Mouse (Mus musculus) liver, embryonic 14.5 days (tissue): ENCODE results near the gene Ahr. TPM values are rescaled to one million over a fixed set of nuclear protein-coding genes. Genes with fewer than 3 reads are reported as not detected.

ENCODE experiments used
- ATAC-seq: fragments of 200-750 bp; cut with Nextera tagmentation; 2 replicates; pipeline ENCODE4 v1.8.0; 2017; ENCODE audit warnings: moderate number of reproducible peaks, mild to moderate bottlenecking, moderate library complexity; ENCODE audit not compliant: insufficient read depth
- DNase-seq, 3 experiments: peaks; one replicate each; pipeline ENCODE4 v3.0.0-alpha.2; 2012 to 2013; ENCODE audit warnings: low read depth in 3 of 3, low spot score in 3 of 3
- H3K27ac ChIP-seq: fragments of 300-500 bp; sonication (generic); 2 replicates; pipeline ENCODE4 v1.5.1; 2014; ENCODE audit warnings: moderate library complexity, mild to moderate bottlenecking, control low read depth, inconsistent platforms
- H3K27me3 ChIP-seq: fragments of 300-500 bp; sonication (generic); 2 replicates; pipeline ENCODE4 v1.6.1; 2014; ENCODE audit warnings: mild to moderate bottlenecking, low read length, moderate library complexity; ENCODE audit not compliant: control insufficient read depth, insufficient read depth
- H3K36me3 ChIP-seq: fragments of 300-500 bp; sonication (generic); replicated peaks from 2 replicates; pipeline ENCODE4 v1.6.1; 2014; ENCODE audit warnings: low read depth; ENCODE audit not compliant: control insufficient read depth, insufficient read depth
- H3K4me1 ChIP-seq, 2 experiments: fragments of 200-500 bp in 1 of 2; fragments of 300-500 bp in 1 of 2; sonication (generic) in 1 of 2; replicated peaks; 2 replicates each; pipeline ENCODE4 v1.6.1; 2012 to 2014; ENCODE audit warnings: antibody characterized with exemption in 1 of 2, inconsistent platforms in 1 of 2, low read length in 1 of 2; ENCODE audit not compliant: control insufficient read depth in 2 of 2, insufficient read depth in 2 of 2
- H3K4me2 ChIP-seq: fragments of 300-500 bp; sonication (generic); 2 replicates; pipeline ENCODE4 v1.6.1; 2014; ENCODE audit warnings: low read depth, mild to moderate bottlenecking, control low read depth, moderate library complexity
- H3K4me3 ChIP-seq, 2 experiments: fragments of 200-500 bp in 1 of 2; fragments of 300-500 bp in 1 of 2; sonication (generic) in 1 of 2; 2 replicates each; pipeline ENCODE4 v1.5.1; 2012 to 2014; ENCODE audit warnings: low read depth in 2 of 2, low read length in 2 of 2, mild to moderate bottlenecking in 2 of 2, control low read depth in 1 of 2, inconsistent platforms in 1 of 2, moderate library complexity in 1 of 2; ENCODE audit not compliant: insufficient read depth in 1 of 2
- H3K9ac ChIP-seq: fragments of 300-500 bp; sonication (generic); replicated peaks from 2 replicates; pipeline ENCODE4 v1.6.1; 2014; ENCODE audit warnings: mild to moderate bottlenecking, control low read depth, moderate library complexity
- H3K9me3 ChIP-seq: fragments of 300-500 bp; sonication (generic); 2 replicates; pipeline ENCODE4 v1.6.1; 2016; ENCODE audit warnings: low read length, mixed read lengths; ENCODE audit not compliant: control insufficient read depth
- CTCF ChIP-seq: IDR thresholded peaks from 2 replicates; pipeline ENCODE4 v1.5.1; 2016; ENCODE audit warnings: antibody characterized with exemption, low read depth, control low read depth
- EP300 ChIP-seq: IDR thresholded peaks from 2 replicates; pipeline ENCODE4 v1.6.1; 2016; ENCODE audit warnings: antibody characterized with exemption, low read depth
- WGBS: fragments of 180-500 bp; shearing (Covaris S2); extraction: QIAGEN DNeasy Blood & Tissue Kit; methylation state at CpG from one replicate; pipeline ENCODE4 v1.1.7; 2014; ENCODE audit not compliant: insufficient replicate concordance; 5-methylcytosine and 5-hydroxymethylcytosine counted together
- polyA plus RNA-seq, 2 experiments: library from polyadenylated mRNA; depleted of rRNA in 1 of 2; stranded (reverse) in 1 of 2; unstranded in 1 of 2; fragments of >200 nt; fragmentation: Nextera tagmentation in 1 of 2; extraction: Ambion mirVana in 1 of 2; gene quantifications; 2 replicates each; pipeline versions ENCODE4 v1.2.1 to v1.2.3; 2012 to 2014

Ahr gene
- polyA plus RNA-seq, 2 experiments, result 1.5 to 2.4 TPM

- no peaks in the 10 kb centered on the region for H3K9me3 ChIP-seq
- DNase-seq (no peak), ATAC-seq (no peak)
- no peak overlapping the region for H3K27ac ChIP-seq
- no peaks in the 10 kb centered on the region for H3K36me3 ChIP-seq
- no peaks in the 10 kb centered on the region for H3K4me1 ChIP-seq
- TF ChIP-seq EP300, result no peak
- no peak for TF ChIP-seq CTCF
- H3K4me3 ChIP-seq, result no peak overlapping the region
- no peak overlapping the region for H3K4me2 ChIP-seq
- no peaks in the 10 kb centered on the region for H3K27me3 ChIP-seq
- 58% methylated on average over 4 of the region's 4 CpGs for WGBS
- H3K9ac ChIP-seq, result no peak overlapping the region
Observed at GRCm38 (mm10) chr12:35495195-35495594, 39.6 kb downstream of the Ahr start.

GRCm38 (mm10) chr12:35480764-35481163 lies 54.1 kb downstream of the Ahr start:
- no peaks in the 10 kb centered on the region for H3K9me3 ChIP-seq
- no peaks in the 10 kb centered on the region for H3K27me3 ChIP-seq
- TF ChIP-seq EP300, result no peak
- TF ChIP-seq CTCF, result no peak
- no peak for DNase-seq
- H3K4me1 ChIP-seq, result no peaks in the 10 kb centered on the region
- no peak overlapping the region for H3K9ac ChIP-seq
- whole genome bisulfite sequencing, result 42% methylated on average over 2 of the region's 2 CpGs
- H3K4me2 ChIP-seq, result no peak overlapping the region
- H3K36me3 ChIP-seq, result no peaks in the 10 kb centered on the region
- ATAC-seq, result no peak
- H3K4me3 ChIP-seq, result no peak overlapping the region
- no peak overlapping the region for H3K27ac ChIP-seq

DNA sequence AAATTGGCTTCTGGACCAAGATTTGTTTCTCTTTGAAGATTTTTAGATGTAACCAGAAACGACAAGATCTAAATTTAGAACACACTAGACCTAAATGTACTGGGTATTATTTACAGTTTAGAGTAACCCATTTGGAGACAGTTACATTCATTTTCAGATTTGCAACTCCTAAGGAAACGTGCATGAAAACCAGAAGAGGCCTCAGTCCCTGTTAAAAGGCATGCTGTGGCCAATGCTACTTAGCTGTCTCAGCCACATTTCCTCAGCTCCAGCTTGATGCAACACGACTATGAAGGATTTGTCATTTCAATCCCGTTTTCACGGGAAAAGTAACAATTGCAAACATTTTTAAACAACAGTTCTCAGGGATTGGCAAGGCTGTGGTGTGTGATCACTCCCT lies 55.9 kb downstream of the Ahr start:
- ATAC-seq (no peak), DNase-seq (no peak)
- Histone ChIP-seq H3K4me1 (no peaks in the 10 kb centered on the region), H3K4me3 (no peak overlapping the region), H3K4me2 (no peak overlapping the region), H3K9me3 (no peaks in the 10 kb centered on the region), H3K27me3 (no peaks in the 10 kb centered on the region), H3K9ac (no peak overlapping the region), H3K36me3 (no peaks in the 10 kb centered on the region), H3K27ac (no peak overlapping the region)
- 54% methylated on average over 5 of the region's 5 CpGs for WGBS
- no peak for TF ChIP-seq EP300
- no peak for TF ChIP-seq CTCF

- Histone ChIP-seq H3K9me3 (no peaks in the 10 kb centered on the region), H3K36me3 (no peaks in the 10 kb centered on the region), H3K27ac (no peak overlapping the region), H3K27me3 (no peaks in the 10 kb centered on the region), H3K4me1 (no peaks in the 10 kb centered on the region), H3K4me3 (no peak overlapping the region), H3K9ac (no peak overlapping the region), H3K4me2 (no peak overlapping the region)
- TF ChIP-seq EP300 (no peak), CTCF (no peak)
- no peak for ATAC-seq
- no peak for DNase-seq
- WGBS, result 6% methylated on average over 1 of the region's 1 CpGs
Observed at GRCm38 (mm10) chr12:35463457-35463856, 71.4 kb downstream of the Ahr start.

GRCm38 (mm10) chr12:35462667-35463066 lies 72.2 kb downstream of the Ahr start:
- H3K27me3 ChIP-seq, result no peaks in the 10 kb centered on the region
- H3K9me3 ChIP-seq, result no peaks in the 10 kb centered on the region
- H3K9ac ChIP-seq, result no peak overlapping the region
- no peak overlapping the region for H3K4me3 ChIP-seq
- no peaks in the 10 kb centered on the region for H3K36me3 ChIP-seq
- WGBS, result 51% methylated on average over 6 of the region's 6 CpGs
- ATAC-seq (no peak), DNase-seq (no peak)
- TF ChIP-seq EP300, result no peak
- TF ChIP-seq CTCF, result no peak
- no peak overlapping the region for H3K4me2 ChIP-seq
- H3K4me1 ChIP-seq, result no peaks in the 10 kb centered on the region
- H3K27ac ChIP-seq, result no peak overlapping the region

DNA sequence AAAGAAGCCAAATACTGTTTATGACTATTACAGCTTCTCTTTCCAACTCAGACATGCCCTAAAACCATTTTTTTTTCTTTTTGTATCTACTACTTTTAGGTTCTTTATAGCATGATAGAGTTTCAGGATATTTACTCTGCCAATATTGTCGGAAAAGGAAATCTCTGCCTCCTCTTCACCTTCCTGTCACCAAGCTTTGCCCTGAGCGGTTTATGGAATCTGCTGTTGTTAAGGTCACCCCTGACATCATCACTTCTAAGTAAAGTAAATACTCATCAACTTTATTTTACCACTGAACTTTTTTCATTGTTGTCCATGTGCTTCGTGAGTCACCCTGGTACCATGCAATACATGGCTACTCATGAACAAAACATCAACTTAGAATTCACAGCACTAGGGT lies 75.2 kb downstream of the Ahr start:
- Histone ChIP-seq H3K27me3 (no peaks in the 10 kb centered on the region), H3K4me3 (no peak overlapping the region), H3K9me3 (no peaks in the 10 kb centered on the region), H3K9ac (no peak overlapping the region), H3K27ac (no peak overlapping the region), H3K4me1 (no peaks in the 10 kb centered on the region), H3K36me3 (no peaks in the 10 kb centered on the region), H3K4me2 (no peak overlapping the region)
- DNase-seq (no peak), ATAC-seq (no peak)
- TF ChIP-seq CTCF (no peak), EP300 (no peak)
- 45% methylated on average over 3 of the region's 3 CpGs for WGBS
